Mouse (Mus musculus) myocyte (in vitro differentiated cells): ENCODE results near the gene Npc1l1. TPM values are rescaled to one million over a fixed set of nuclear protein-coding genes. Genes with fewer than 3 reads are reported as not detected.

Experiments used
- H3K27me3 ChIP-seq: one replicate; pipeline ENCODE4 v1.6.1; 2011; ENCODE audit not compliant: control insufficient read depth, insufficient read depth, insufficient read length
- H3K36me3 ChIP-seq: one replicate; pipeline ENCODE4 v1.6.1; 2011; ENCODE audit not compliant: control insufficient read depth, insufficient read depth
- H3K4me2 ChIP-seq: one replicate; pipeline ENCODE4 v1.6.1; 2011; ENCODE audit warnings: low read depth, control low read depth
- H3K4me3 ChIP-seq: one replicate; pipeline ENCODE4 v1.5.1; 2011; ENCODE audit warnings: mild to moderate bottlenecking, control low read depth, moderate library complexity
- H3K79me2 ChIP-seq: one replicate; pipeline ENCODE4 v1.6.1; 2011; ENCODE audit not compliant: control insufficient read depth, insufficient read depth
- H3ac ChIP-seq: one replicate; pipeline ENCODE4 v1.6.1; 2011; ENCODE audit not compliant: control insufficient read depth, insufficient read length
- CEBPB ChIP-seq: IDR thresholded peaks from 2 replicates; pipeline ENCODE4 v1.6.1; 2011; ENCODE audit warnings: mild to moderate bottlenecking, moderate library complexity; ENCODE audit not compliant: poor library complexity, insufficient read depth, severe bottlenecking
- E2F4 ChIP-seq: IDR thresholded peaks from one replicate; pipeline ENCODE4 v1.6.1; 2011; ENCODE audit warnings: mild to moderate bottlenecking, control low read depth, moderate library complexity; ENCODE audit not compliant: insufficient read depth
- MAX ChIP-seq: IDR thresholded peaks from one replicate; pipeline ENCODE4 v1.6.1; 2011; ENCODE audit warnings: low read depth, mild to moderate bottlenecking, control low read depth
- MYOD1 ChIP-seq, 3 experiments: IDR thresholded peaks; one replicate each; pipeline ENCODE4 v1.6.1; 2011; ENCODE audit warnings: control low read depth in 2 of 3, low read depth in 2 of 3, mild to moderate bottlenecking in 2 of 3, moderate library complexity in 1 of 3; ENCODE audit not compliant: insufficient read length in 2 of 3, control insufficient read depth in 1 of 3
- MYOG ChIP-seq, 3 experiments: IDR thresholded peaks; one replicate each; pipeline ENCODE4 v1.6.1; 2011; ENCODE audit warnings: control low read depth in 2 of 3, low read depth in 2 of 3, mild to moderate bottlenecking in 2 of 3; ENCODE audit not compliant: insufficient read length in 2 of 3, control insufficient read depth in 1 of 3, insufficient read depth in 1 of 3
- POLR2A ChIP-seq: IDR thresholded peaks from one replicate; pipeline ENCODE4 v1.6.1; 2011; ENCODE audit warnings: low read depth, mild to moderate bottlenecking, control low read depth, moderate library complexity; ENCODE audit not compliant: insufficient read length
- POLR2AphosphoS2 ChIP-seq: IDR thresholded peaks from one replicate; pipeline ENCODE4 v1.6.1; 2011; ENCODE audit warnings: low read depth, control low read depth; ENCODE audit not compliant: insufficient read length
- REST ChIP-seq: IDR thresholded peaks from one replicate; pipeline ENCODE4 v1.6.1; 2011; ENCODE audit warnings: mild to moderate bottlenecking, control low read depth, moderate library complexity; ENCODE audit not compliant: insufficient read depth, insufficient read length
- SRF ChIP-seq: IDR thresholded peaks from one replicate; pipeline ENCODE4 v1.6.1; 2011; ENCODE audit warnings: low read depth; ENCODE audit not compliant: control insufficient read depth, insufficient read length
- TCF12 ChIP-seq: IDR thresholded peaks from one replicate; pipeline ENCODE4 v1.6.1; 2011; ENCODE audit warnings: mild to moderate bottlenecking, control low read depth; ENCODE audit not compliant: poor library complexity, insufficient read depth, severe bottlenecking
- TCF3 ChIP-seq: IDR thresholded peaks from one replicate; pipeline ENCODE4 v1.6.1; 2011; ENCODE audit warnings: low read depth, control low read depth; ENCODE audit not compliant: insufficient read length
- USF1 ChIP-seq: IDR thresholded peaks from one replicate; pipeline ENCODE4 v1.6.1; 2011; ENCODE audit warnings: low read depth, mild to moderate bottlenecking, control low read depth, moderate library complexity
- polyA plus RNA-seq: library from polyadenylated mRNA; unstranded; fragments of >200 nt; fragmentation: generic; extraction: Trizol; gene quantifications from one replicate; pipeline ENCODE4 v1.2.1, GENCODE M21; 2012; ENCODE audit warnings: missing spikeins

Npc1l1 gene
- polyA plus RNA-seq, 1 experiment: 0.07 TPM

GRCm38 (mm10) chr11:6244707-6245106, 14.8 kb upstream of the Npc1l1 start:
- Histone ChIP-seq H3K79me2 (no peaks in the 10 kb centered on the region), H3K4me3 (no peak overlapping the region), H3K4me2 (no peak overlapping the region), H3K36me3 (no peaks in the 10 kb centered on the region), H3ac (no peak overlapping the region), H3K27me3 (no peaks in the 10 kb centered on the region)
- no peak for TF ChIP-seq POLR2A

DNA sequence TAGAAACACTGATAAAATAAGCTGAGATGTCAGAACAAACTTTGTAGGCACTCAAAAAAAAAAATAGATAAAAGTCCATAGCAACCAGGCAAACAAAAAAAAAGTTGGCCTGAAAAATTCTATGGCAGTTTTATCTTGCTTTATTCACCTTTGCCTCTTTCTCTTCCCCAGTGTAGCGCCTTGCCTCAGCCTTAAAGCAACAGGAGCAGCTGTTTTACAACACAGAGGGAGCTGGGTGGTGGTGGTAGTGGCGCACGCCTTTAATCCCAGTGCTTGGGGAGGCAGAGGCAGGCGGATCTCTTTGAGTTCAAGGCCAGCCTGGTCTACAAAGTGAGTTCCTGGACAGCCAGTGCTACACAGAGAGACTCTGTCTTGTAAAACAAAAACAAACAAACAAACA, 3.1 kb upstream of the Npc1l1 start:
- Histone ChIP-seq H3ac (no peak overlapping the region), H3K4me3 (no peak overlapping the region), H3K4me2 (no peak overlapping the region), H3K27me3 (peaks cover 20% of the 10 kb centered on the region), H3K36me3 (no peaks in the 10 kb centered on the region), H3K79me2 (no peaks in the 10 kb centered on the region)
- no peak for TF ChIP-seq POLR2A
- TF ChIP-seq MYOD1 (IDR thresholded peaks at IDR 0.05; ENCODE audit: control insufficient read depth in 1 of 3, insufficient read length in 2 of 3, low read depth in 2 of 3): no peak
- no peak for TF ChIP-seq CEBPB
- no peak for TF ChIP-seq TCF12
- TF ChIP-seq SRF: no peak

- no peak overlapping the region for H3ac ChIP-seq
- no peak overlapping the region for H3K4me3 ChIP-seq
- no peaks in the 10 kb centered on the region for H3K36me3 ChIP-seq
- no peak overlapping the region for H3K4me2 ChIP-seq
- TF ChIP-seq POLR2AphosphoS2: no peak
- no peak for TF ChIP-seq TCF12
- no peak for TF ChIP-seq SRF
- no peak for TF ChIP-seq CEBPB
- TF ChIP-seq MYOD1 (IDR thresholded peaks at IDR 0.05; ENCODE audit: control insufficient read depth in 1 of 3, insufficient read length in 2 of 3, low read depth in 2 of 3): no peak
- TF ChIP-seq POLR2A: no peak
- TF ChIP-seq TCF3: no peak
- no peak for TF ChIP-seq MYOG (IDR thresholded peaks at IDR 0.05; ENCODE audit: control insufficient read depth in 1 of 3, insufficient read depth in 1 of 3, insufficient read length in 2 of 3, low read depth in 2 of 3)
- TF ChIP-seq E2F4: no peak
- no peak for TF ChIP-seq REST
- TF ChIP-seq USF1: no peak
- H3K27me3 ChIP-seq: peaks cover 44% of the 10 kb centered on the region
- no peaks in the 10 kb centered on the region for H3K79me2 ChIP-seq
Measured at GRCm38 (mm10) chr11:6224541-6225229, 5.3 kb downstream of the Npc1l1 start.

GRCm38 (mm10) chr11:6222187-6222586, 7.8 kb downstream of the Npc1l1 start:
- H3K79me2 ChIP-seq: no peaks in the 10 kb centered on the region
- no peak overlapping the region for H3ac ChIP-seq
- H3K27me3 ChIP-seq: peaks cover 38% of the 10 kb centered on the region
- H3K4me3 ChIP-seq: no peak overlapping the region
- H3K4me2 ChIP-seq: no peak overlapping the region
- H3K36me3 ChIP-seq: no peaks in the 10 kb centered on the region
- TF ChIP-seq CEBPB: no peak
- no peak for TF ChIP-seq USF1
- TF ChIP-seq TCF3: no peak
- TF ChIP-seq TCF12: no peak
- no peak for TF ChIP-seq E2F4
- no peak for TF ChIP-seq POLR2A
- no peak for TF ChIP-seq POLR2AphosphoS2
- no peak for TF ChIP-seq REST
- TF ChIP-seq MYOD1 (IDR thresholded peaks at IDR 0.05; ENCODE audit: control insufficient read depth in 1 of 3, insufficient read length in 2 of 3, low read depth in 2 of 3): no peak

DNA sequence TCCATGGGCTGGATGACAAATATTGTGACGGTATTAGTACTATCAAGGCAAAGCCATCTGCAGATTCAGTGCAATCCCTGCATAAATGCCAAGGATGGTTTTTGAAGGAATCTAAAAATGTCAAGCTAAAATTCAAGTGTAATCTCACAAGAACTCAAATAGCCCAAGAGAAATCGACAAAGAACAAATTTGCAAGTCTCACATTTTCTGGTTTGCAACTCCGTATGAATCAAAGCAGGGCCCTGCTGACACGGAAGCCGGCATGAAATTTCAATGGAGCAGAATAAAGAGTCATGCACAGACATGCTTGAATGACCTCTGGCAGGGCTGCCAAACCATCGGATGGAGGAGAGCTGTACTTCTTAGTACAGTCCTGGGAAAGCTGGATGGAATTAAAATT, 10.0 kb downstream of the Npc1l1 start:
- Histone ChIP-seq H3K4me3 (no peak overlapping the region), H3K79me2 (no peaks in the 10 kb centered on the region), H3ac (no peak overlapping the region), H3K27me3 (peaks cover 32% of the 10 kb centered on the region), H3K36me3 (no peaks in the 10 kb centered on the region), H3K4me2 (no peak overlapping the region)
- TF ChIP-seq CEBPB (no peak), MYOD1 (IDR thresholded peaks at IDR 0.05; ENCODE audit: control insufficient read depth in 1 of 3, insufficient read length in 2 of 3, low read depth in 2 of 3) (no peak), MYOG (IDR thresholded peaks at IDR 0.05; ENCODE audit: control insufficient read depth in 1 of 3, insufficient read depth in 1 of 3, insufficient read length in 2 of 3, low read depth in 2 of 3) (no peak), MAX (no peak)
